Mouse (Mus musculus): Measurements from ENCODE around the gene Snap47. TPM values are rescaled to one million over a fixed set of nuclear protein-coding genes. Genes with fewer than 3 reads are reported as not detected.
A peak's percentile ranks its signal among the peaks of the same experiment; 100 is the strongest.

The Snap47 gene
- total RNA-seq, 1 experiment, result 60.5 TPM

DNA sequence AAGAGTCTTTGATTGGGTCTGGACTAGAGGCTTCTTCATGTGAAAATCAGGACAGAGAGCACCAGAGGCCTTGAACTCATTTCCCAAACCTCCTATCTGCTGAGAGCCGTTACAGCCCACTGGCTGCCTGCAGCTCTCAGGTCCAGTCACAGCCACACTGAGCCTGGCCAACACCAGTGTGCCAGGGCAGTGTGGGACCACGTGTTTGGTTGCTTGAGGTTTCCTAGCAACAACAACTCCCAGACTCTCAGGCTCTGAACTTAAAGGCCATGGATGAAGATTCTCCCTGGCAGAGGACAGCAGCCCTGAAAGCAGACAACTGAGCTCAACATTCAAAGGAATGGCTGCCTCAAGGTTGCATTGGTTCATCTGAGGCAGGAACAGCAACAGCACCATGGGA is 34.7 kb upstream of the Snap47 start:
- in situ Hi-C loops (cut with MboI; ENCODE audit: low sequenced_read_pairs in 2 of 2, unreplicated experiment in 2 of 2), result no loop called here
- Histone ChIP-seq H3K27ac (ENCODE audit: insufficient read depth, low read depth, low read length, poor library complexity, severe bottlenecking) (no peak overlapping the region), H3K4me1 (ENCODE audit: control insufficient read depth in 2 of 2, insufficient read depth in 2 of 2, low read length in 2 of 2, poor library complexity in 1 of 2) (no peaks in the 10 kb centered on the region), H3K9me3 (ENCODE audit: control insufficient read depth, insufficient read depth, low read depth, low read length) (no peaks in the 10 kb centered on the region), H3K36me3 (ENCODE audit: control insufficient read depth, insufficient read depth, low read length, poor library complexity, severe bottlenecking) (peaks cover 25% of the 10 kb centered on the region), H3K4me3 (ENCODE audit: insufficient read depth in 1 of 2, low read depth in 1 of 2, low read length in 2 of 2, poor library complexity in 1 of 2, severe bottlenecking in 1 of 2) (no peak overlapping the region), H3K9ac (ENCODE audit: insufficient read depth, low read depth, low read length, poor library complexity, severe bottlenecking) (no peak overlapping the region)
- DNase-seq (ENCODE audit: low read depth, low spot score), result no peak
- TF ChIP-seq MAFK (IDR thresholded peaks at IDR 0.05; ENCODE audit: insufficient read depth, low read depth, low read length), result no peak
- no peak for TF ChIP-seq ZNF384 (IDR thresholded peaks at IDR 0.05; ENCODE audit: low read depth, low read length)
- no peak for TF ChIP-seq HCFC1 (IDR thresholded peaks at IDR 0.05; ENCODE audit: borderline replicate concordance, insufficient read depth, low read length)
- TF ChIP-seq CHD2 (IDR thresholded peaks at IDR 0.05; ENCODE audit: low read depth, low read length), result no peak
- no peak for TF ChIP-seq ZC3H11A (IDR thresholded peaks at IDR 0.05; ENCODE audit: borderline replicate concordance, low read depth, low read length)

DNA sequence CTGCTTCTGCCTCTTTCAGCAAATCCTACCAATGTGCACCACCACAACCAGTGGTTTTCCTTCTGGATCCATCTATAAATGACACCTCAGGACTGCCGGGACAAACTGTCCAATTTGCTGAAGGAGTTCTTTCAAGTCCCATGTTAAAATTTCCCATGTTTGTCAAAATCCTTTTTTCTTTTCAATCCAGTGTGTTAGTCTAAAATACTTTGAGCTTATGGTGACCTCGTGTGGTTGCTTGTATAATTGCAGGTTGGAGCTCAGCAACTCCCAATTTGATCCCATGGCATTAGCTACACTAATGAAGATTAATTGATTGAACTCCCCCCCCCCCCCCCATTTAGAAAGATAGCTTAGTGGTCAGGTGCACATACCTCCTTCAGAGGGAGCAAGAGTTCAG is 32.2 kb upstream of the Snap47 start:
- peaks cover 22% of the 10 kb centered on the region for H3K36me3 ChIP-seq (ENCODE audit: control insufficient read depth, insufficient read depth, low read length, poor library complexity, severe bottlenecking)
- in situ Hi-C loops (cut with MboI; ENCODE audit: low sequenced_read_pairs in 2 of 2, unreplicated experiment in 2 of 2), result loop anchor here (5.0 kb wide), 1 partner anchor 181 kb away; no protein-coding TSS in a partner anchor

GRCm38 (mm10) chr11:59477240-59477639 is 26.3 kb upstream of the Snap47 start:
- in situ Hi-C loops (cut with MboI; ENCODE audit: low sequenced_read_pairs in 2 of 2, unreplicated experiment in 2 of 2), result no loop called here
- Histone ChIP-seq H3K9ac (ENCODE audit: insufficient read depth, low read depth, low read length, poor library complexity, severe bottlenecking) (no peak overlapping the region), H3K4me1 (ENCODE audit: control insufficient read depth in 2 of 2, insufficient read depth in 2 of 2, low read length in 2 of 2, poor library complexity in 1 of 2) (no peaks in the 10 kb centered on the region), H3K9me3 (ENCODE audit: control insufficient read depth, insufficient read depth, low read depth, low read length) (no peaks in the 10 kb centered on the region), H3K36me3 (ENCODE audit: control insufficient read depth, insufficient read depth, low read length, poor library complexity, severe bottlenecking) (no peaks in the 10 kb centered on the region), H3K4me3 (ENCODE audit: insufficient read depth in 1 of 2, low read depth in 1 of 2, low read length in 2 of 2, poor library complexity in 1 of 2, severe bottlenecking in 1 of 2) (no peak overlapping the region), H3K27ac (ENCODE audit: insufficient read depth, low read depth, low read length, poor library complexity, severe bottlenecking) (no peak overlapping the region)
- TF ChIP-seq ZC3H11A (IDR thresholded peaks at IDR 0.05; ENCODE audit: borderline replicate concordance, low read depth, low read length), result no peak
- TF ChIP-seq CHD2 (IDR thresholded peaks at IDR 0.05; ENCODE audit: low read depth, low read length), result no peak
- no peak for TF ChIP-seq HCFC1 (IDR thresholded peaks at IDR 0.05; ENCODE audit: borderline replicate concordance, insufficient read depth, low read length)
- TF ChIP-seq ZNF384 (IDR thresholded peaks at IDR 0.05; ENCODE audit: low read depth, low read length), result no peak
- TF ChIP-seq MAFK (IDR thresholded peaks at IDR 0.05; ENCODE audit: insufficient read depth, low read depth, low read length), result no peak
- DNase-seq (ENCODE audit: low read depth, low spot score), result no peak

More for the DNA sequence above, 32.2 kb upstream of the Snap47 start:
- Histone ChIP-seq H3K9me3 (ENCODE audit: control insufficient read depth, insufficient read depth, low read depth, low read length) (no peaks in the 10 kb centered on the region), H3K4me3 (ENCODE audit: insufficient read depth in 1 of 2, low read depth in 1 of 2, low read length in 2 of 2, poor library complexity in 1 of 2, severe bottlenecking in 1 of 2) (no peak overlapping the region), H3K4me1 (ENCODE audit: control insufficient read depth in 2 of 2, insufficient read depth in 2 of 2, low read length in 2 of 2, poor library complexity in 1 of 2) (no peaks in the 10 kb centered on the region), H3K27ac (ENCODE audit: insufficient read depth, low read depth, low read length, poor library complexity, severe bottlenecking) (no peak overlapping the region), H3K9ac (ENCODE audit: insufficient read depth, low read depth, low read length, poor library complexity, severe bottlenecking) (no peak overlapping the region)
- DNase-seq (ENCODE audit: low read depth, low spot score), result peak; percentile 47
- no peak for TF ChIP-seq MAFK (IDR thresholded peaks at IDR 0.05; ENCODE audit: insufficient read depth, low read depth, low read length)
- TF ChIP-seq HCFC1 (IDR thresholded peaks at IDR 0.05; ENCODE audit: borderline replicate concordance, insufficient read depth, low read length), result no peak
- TF ChIP-seq CHD2 (IDR thresholded peaks at IDR 0.05; ENCODE audit: low read depth, low read length), result no peak
- TF ChIP-seq ZNF384 (IDR thresholded peaks at IDR 0.05; ENCODE audit: low read depth, low read length), result no peak
- peak; percentile 38 for TF ChIP-seq ZC3H11A (IDR thresholded peaks at IDR 0.05; ENCODE audit: borderline replicate concordance, low read depth, low read length)

DNA sequence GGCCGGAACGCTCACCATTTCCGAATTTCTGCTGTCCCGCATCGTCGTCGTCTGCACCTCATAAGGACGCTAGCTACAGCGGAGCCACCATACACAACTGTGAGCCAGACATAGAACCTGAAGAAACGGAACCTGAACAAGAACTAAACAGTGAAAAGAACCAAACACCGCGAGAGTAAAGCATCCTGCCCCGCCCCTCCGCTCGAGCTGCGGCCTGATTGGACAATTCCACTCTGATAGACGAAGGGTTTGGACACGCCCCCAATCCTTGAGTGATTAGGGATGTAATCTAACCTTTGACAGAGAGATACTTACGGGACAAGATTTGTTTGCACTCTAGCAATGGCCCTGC is 21.3 kb upstream of the Snap47 start, which contains the start of gene Zfp867:
TSS of gene Zfp867 (minus strand) at position 149 of the 352 bp plus-strand sequence.
- DNase-seq (ENCODE audit: low read depth, low spot score), result peak; percentile 98
- H3K4me3 ChIP-seq (ENCODE audit: insufficient read depth in 1 of 2, low read depth in 1 of 2, low read length in 2 of 2, poor library complexity in 1 of 2, severe bottlenecking in 1 of 2), result peak within 1 kb of the TSS; percentile 92 to 98
- peak; percentile 93 for TF ChIP-seq CHD2 (IDR thresholded peaks at IDR 0.05; ENCODE audit: low read depth, low read length)
- no peak for TF ChIP-seq ZNF384 (IDR thresholded peaks at IDR 0.05; ENCODE audit: low read depth, low read length)
- H3K27ac ChIP-seq (ENCODE audit: insufficient read depth, low read depth, low read length, poor library complexity, severe bottlenecking), result peak within 1 kb of the TSS; percentile 64; the same call in 1 of the 2 replicates
- in situ Hi-C loops (cut with MboI; ENCODE audit: low sequenced_read_pairs in 2 of 2, unreplicated experiment in 2 of 2), result no loop called here
- no peaks in the 10 kb centered on the region for H3K36me3 ChIP-seq (ENCODE audit: control insufficient read depth, insufficient read depth, low read length, poor library complexity, severe bottlenecking)
- peaks cover 2 to 4% of the 10 kb centered on the region in 2 experiments; a peak in 1 of 4 replicates for H3K4me1 ChIP-seq (ENCODE audit: control insufficient read depth in 2 of 2, insufficient read depth in 2 of 2, low read length in 2 of 2, poor library complexity in 1 of 2)
- H3K9me3 ChIP-seq (ENCODE audit: control insufficient read depth, insufficient read depth, low read depth, low read length), result no peaks in the 10 kb centered on the region
- H3K9ac ChIP-seq (ENCODE audit: insufficient read depth, low read depth, low read length, poor library complexity, severe bottlenecking), result peak within 1 kb of the TSS; percentile 95

All from ES-E14 (cell line).